Mouse (Mus musculus) ES-E14 (cell line): ENCODE data around the gene Fntb. TPM values are rescaled to one million over a fixed set of nuclear protein-coding genes. Genes with fewer than 3 reads are reported as not detected.

Experiments
- DNase-seq: peaks from one replicate; pipeline ENCODE4 v3.0.0-alpha.2; 2013; ENCODE audit warnings: low read depth, low spot score
- H3K27ac ChIP-seq: 2 replicates; pipeline ENCODE4 v1.5.1; 2012; ENCODE audit warnings: low read depth, mild to moderate bottlenecking, low read length, moderate library complexity, mixed read lengths; ENCODE audit not compliant: poor library complexity, insufficient read depth, severe bottlenecking
- H3K36me3 ChIP-seq: 2 replicates; pipeline ENCODE4 v1.6.1; 2012; ENCODE audit warnings: mild to moderate bottlenecking, low read length, moderate library complexity, mixed read lengths; ENCODE audit not compliant: control insufficient read depth, poor library complexity, insufficient read depth, severe bottlenecking
- H3K4me1 ChIP-seq, 2 experiments: fragments of 150-350 bp in 1 of 2; sonication (generic) in 1 of 2; 2 replicates each; pipeline ENCODE4 v1.6.1; 2012; ENCODE audit warnings: low read length in 2 of 2, mild to moderate bottlenecking in 1 of 2, mixed read lengths in 1 of 2; ENCODE audit not compliant: control insufficient read depth in 2 of 2, insufficient read depth in 2 of 2, poor library complexity in 1 of 2
- H3K4me3 ChIP-seq, 2 experiments: fragments of 150-350 bp in 1 of 2; sonication (generic) in 1 of 2; 2 replicates each; pipeline ENCODE4 v1.5.1; 2012; ENCODE audit warnings: low read length in 2 of 2, low read depth in 1 of 2, mild to moderate bottlenecking in 1 of 2, mixed read lengths in 1 of 2; ENCODE audit not compliant: insufficient read depth in 1 of 2, poor library complexity in 1 of 2, severe bottlenecking in 1 of 2
- H3K9ac ChIP-seq: 2 replicates; pipeline ENCODE4 v1.6.1; 2012; ENCODE audit warnings: low read depth, mild to moderate bottlenecking, low read length, mixed read lengths; ENCODE audit not compliant: poor library complexity, insufficient read depth, severe bottlenecking
- H3K9me3 ChIP-seq: fragments of 150-350 bp; sonication (generic); 2 replicates; pipeline ENCODE4 v1.6.1; 2012; ENCODE audit warnings: low read depth, mild to moderate bottlenecking, low read length; ENCODE audit not compliant: control insufficient read depth, insufficient read depth
- CHD2 ChIP-seq: IDR thresholded peaks from 2 replicates; pipeline ENCODE4 v1.6.1; 2014; ENCODE audit warnings: mild to moderate bottlenecking, low read depth, low read length, inconsistent platforms
- HCFC1 ChIP-seq: IDR thresholded peaks from 2 replicates; pipeline ENCODE4 v1.6.1; 2012; ENCODE audit warnings: low read length, inconsistent platforms, borderline replicate concordance; ENCODE audit not compliant: insufficient read depth
- MAFK ChIP-seq: IDR thresholded peaks from 2 replicates; pipeline ENCODE4 v1.6.1; 2014; ENCODE audit warnings: mild to moderate bottlenecking, low read depth, low read length, inconsistent platforms; ENCODE audit not compliant: insufficient read depth
- ZC3H11A ChIP-seq: IDR thresholded peaks from 2 replicates; pipeline ENCODE4 v1.6.1; 2012; ENCODE audit warnings: low read depth, mild to moderate bottlenecking, inconsistent platforms, low read length, borderline replicate concordance
- ZNF384 ChIP-seq: IDR thresholded peaks from 2 replicates; pipeline ENCODE4 v1.6.1; 2012; ENCODE audit warnings: low read depth, low read length, inconsistent platforms
- in situ Hi-C, 2 experiments: fragments of 600-800 bp; cut with MboI; formaldehyde crosslinking; loops; one replicate each; pipeline ENCODE4 v1.15.1; 2025; ENCODE audit warnings: low sequenced_read_pairs in 2 of 2, inconsistent platforms in 1 of 2; ENCODE audit not compliant: unreplicated experiment in 2 of 2
- total RNA-seq: library from RNA; depleted of rRNA; stranded (reverse); fragments of 300-350 nt; gene quantifications from 2 replicates; pipeline ENCODE4 v1.2.3, GENCODE M21; 2012

Fntb gene
- total RNA-seq, 1 experiment: 24.0 TPM

DNA sequence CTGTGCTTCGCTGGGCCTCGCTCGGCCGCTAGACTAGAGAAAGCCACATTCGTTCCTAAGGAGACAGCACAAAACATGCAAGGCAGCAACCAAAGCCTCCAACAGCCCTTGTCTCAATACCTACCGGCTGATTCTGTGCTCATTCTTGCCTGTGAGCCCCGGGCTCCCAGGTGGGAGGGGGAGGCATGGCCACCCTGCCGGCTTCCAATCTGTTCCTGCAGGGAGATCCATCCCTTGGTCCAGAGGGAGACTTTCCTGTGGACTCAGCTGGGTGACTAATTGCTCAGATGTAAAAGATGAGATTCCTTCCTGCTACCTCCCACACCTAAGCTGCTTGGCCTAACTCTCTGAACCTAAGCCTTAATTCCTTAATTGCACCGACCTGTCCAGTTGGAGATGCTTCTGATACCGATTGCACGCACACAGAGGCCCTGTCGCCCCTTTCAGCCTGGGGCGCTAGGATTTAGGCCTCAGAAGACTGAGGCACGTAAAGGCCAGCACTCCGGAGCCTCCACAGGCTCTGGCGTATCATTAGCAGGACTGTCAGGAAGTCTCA is 145.9 kb downstream of the Fntb start:
- H3K27ac ChIP-seq: peak overlapping the region; percentile 75; the same call in 1 of the 2 replicates

DNA sequence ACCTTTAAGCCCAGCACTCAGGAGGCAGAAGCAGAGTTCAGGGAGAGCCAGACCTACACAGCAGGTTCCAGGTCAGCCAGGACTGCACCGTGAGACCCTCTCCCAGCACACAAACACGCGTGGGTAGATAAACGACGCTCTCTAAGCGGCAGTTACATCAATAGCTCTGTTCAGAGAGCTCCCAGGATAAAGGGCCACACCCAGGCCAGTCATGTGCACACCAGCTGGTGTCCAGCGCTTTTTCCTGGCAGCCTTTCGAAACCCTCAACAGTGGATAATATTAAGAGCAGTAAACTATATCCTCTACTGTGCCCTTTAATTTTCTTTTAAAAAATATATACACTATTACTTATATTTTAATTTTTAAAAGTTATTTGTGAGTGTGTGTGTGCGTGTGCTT is 146.8 kb downstream of the Fntb start:
- TF ChIP-seq HCFC1 (no peak), MAFK (no peak), ZNF384 (no peak), CHD2 (no peak), ZC3H11A (no peak)
- in situ Hi-C loops: no loop called here
- Histone ChIP-seq H3K9me3 (no peaks in the 10 kb centered on the region), H3K27ac (peak overlapping the region; percentile 75), H3K4me3 (no peak overlapping the region), H3K4me1 (peaks cover 10 to 43% of the 10 kb centered on the region in 2 experiments), H3K9ac (peak overlapping the region; percentile 46), H3K36me3 (peaks cover 21% of the 10 kb centered on the region; the same call in 1 of the 2 replicates)
- no peak for DNase-seq

More for the DNA sequence above, 145.9 kb downstream of the Fntb start:
- Histone ChIP-seq H3K36me3 (peaks cover 23% of the 10 kb centered on the region; the same call in 1 of the 2 replicates), H3K4me3 (no peak overlapping the region; a peak in 1 of 4 replicates), H3K4me1 (peaks cover 9 to 36% of the 10 kb centered on the region in 2 experiments), H3K9ac (no peak overlapping the region; the same call in 1 of the 2 replicates), H3K9me3 (no peaks in the 10 kb centered on the region)
- in situ Hi-C loops: no loop called here
- no peak for TF ChIP-seq MAFK
- TF ChIP-seq CHD2: no peak
- no peak for TF ChIP-seq ZC3H11A
- TF ChIP-seq ZNF384: no peak
- no peak for TF ChIP-seq HCFC1
- no peak for DNase-seq

DNA sequence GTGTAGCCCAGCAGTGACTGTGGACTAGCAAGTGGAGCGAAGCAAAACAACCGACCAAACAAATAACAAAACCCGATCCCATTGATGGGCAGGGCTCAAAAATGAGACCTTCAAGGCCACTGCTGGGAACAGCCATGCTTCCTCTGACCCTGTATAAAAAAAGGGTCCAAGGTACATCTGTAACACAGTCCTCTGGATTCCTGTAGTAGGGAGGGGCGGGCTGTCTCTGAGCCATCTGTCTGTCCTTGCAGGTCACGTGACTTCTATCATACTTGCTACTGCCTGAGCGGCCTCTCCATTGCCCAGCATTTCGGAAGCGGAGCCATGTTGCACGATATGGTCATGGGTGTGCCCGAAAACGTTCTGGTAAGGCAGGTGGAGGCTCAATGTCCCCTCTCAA is 150.8 kb downstream of the Fntb start:
- Histone ChIP-seq H3K27ac (peak overlapping the region; percentile 33; the same call in 1 of the 2 replicates), H3K4me1 (peaks cover 26 to 45% of the 10 kb centered on the region in 2 experiments), H3K4me3 (peak overlapping the region; percentile 38 to 55), H3K9ac (peak overlapping the region; percentile 39; the same call in 1 of the 2 replicates), H3K9me3 (no peaks in the 10 kb centered on the region), H3K36me3 (peaks cover 25% of the 10 kb centered on the region; the same call in 1 of the 2 replicates)
- TF ChIP-seq ZNF384 (no peak), CHD2 (no peak), ZC3H11A (no peak), MAFK (no peak)
- in situ Hi-C loops: no loop called here
- DNase-seq: no peak

DNA sequence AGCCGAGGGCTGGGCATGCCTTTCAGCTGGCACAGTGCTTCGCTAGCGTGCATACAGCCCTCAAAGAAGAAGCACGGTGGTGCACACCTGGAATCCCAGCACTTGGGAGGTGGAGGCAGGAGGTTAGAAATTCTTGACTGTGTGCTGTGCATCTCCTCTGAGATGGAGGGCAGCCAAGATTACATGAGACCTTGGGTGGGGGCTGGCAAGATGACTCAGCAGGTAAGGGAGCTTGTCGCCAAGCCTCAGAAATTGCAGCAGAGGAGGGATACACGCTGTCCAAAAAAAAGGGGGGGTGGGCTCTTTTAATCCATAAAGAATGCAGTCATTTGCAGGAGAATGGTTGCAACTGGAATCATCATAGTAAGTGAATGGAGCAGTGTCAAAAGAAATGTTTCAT is 152.7 kb downstream of the Fntb start:
- peak overlapping the region; percentile 49; the same call in 1 of the 2 replicates for H3K9ac ChIP-seq
- peaks cover 22 to 41% of the 10 kb centered on the region in 2 experiments for H3K4me1 ChIP-seq
- no peak for DNase-seq
- TF ChIP-seq HCFC1 (no peak), CHD2 (no peak), MAFK (peak; percentile 14; the same call in 1 of the 2 replicates)
- in situ Hi-C loops: no loop called here
- peak overlapping the region; percentile 78 for H3K27ac ChIP-seq
- no peaks in the 10 kb centered on the region for H3K9me3 ChIP-seq
- H3K36me3 ChIP-seq: peaks cover 23% of the 10 kb centered on the region; the same call in 1 of the 2 replicates
- H3K4me3 ChIP-seq: no peak overlapping the region

DNA sequence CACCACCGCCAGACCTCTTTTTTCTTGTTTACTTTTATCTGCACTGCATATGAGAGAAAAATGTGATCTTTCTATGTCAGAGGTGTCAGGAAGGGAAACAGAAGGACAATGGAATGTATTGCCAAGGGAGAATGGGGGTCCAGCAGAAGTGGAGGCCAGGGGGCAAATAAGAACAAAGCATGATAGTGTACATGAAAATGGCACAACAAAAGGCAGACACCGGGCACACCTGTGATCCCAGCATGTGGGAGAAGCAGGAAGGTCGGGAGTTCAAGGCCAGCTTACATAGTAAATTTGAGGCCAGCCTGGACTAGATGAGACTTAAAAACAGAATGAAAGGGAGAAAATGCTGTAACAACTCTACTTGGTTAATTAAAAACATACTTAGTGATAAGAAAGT is 153.5 kb downstream of the Fntb start:
- Histone ChIP-seq H3K36me3 (peaks cover 21% of the 10 kb centered on the region; the same call in 1 of the 2 replicates), H3K4me1 (peaks cover 20 to 41% of the 10 kb centered on the region in 2 experiments), H3K9me3 (no peaks in the 10 kb centered on the region), H3K9ac (no peak overlapping the region), H3K27ac (peak overlapping the region; percentile 78), H3K4me3 (no peak overlapping the region)
- in situ Hi-C loops: no loop called here
- TF ChIP-seq HCFC1 (no peak), CHD2 (peak; percentile 54; the same call in 1 of the 2 replicates)
- DNase-seq: no peak
